In the genomic region with DNA sequence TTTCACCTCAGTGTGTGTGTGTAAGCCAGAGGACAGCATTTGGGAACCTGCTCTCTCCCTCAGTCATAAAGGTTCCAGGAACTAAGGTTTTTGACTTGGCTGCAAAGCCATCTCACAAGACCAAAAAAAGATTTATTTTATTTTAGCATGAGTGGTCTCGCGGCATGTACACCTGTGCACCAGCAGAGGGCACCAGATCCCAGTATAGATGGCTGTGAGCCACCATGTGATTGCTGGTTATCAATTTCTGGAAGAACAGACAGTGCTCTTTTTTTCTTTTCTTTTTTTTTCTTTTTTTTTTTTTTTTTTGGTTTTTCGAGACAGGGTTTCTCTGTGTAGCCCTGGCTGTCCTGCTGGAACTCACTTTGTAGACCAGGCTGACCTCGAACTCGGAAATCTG, we compare ENCODE assay signal across 7 mouse cellular contexts. TPM values are rescaled to one million over a fixed set of nuclear protein-coding genes. Genes with fewer than 3 reads are reported as not detected.
A peak's percentile ranks its signal among the peaks of the same experiment; 100 is the strongest.
DNase-seq lines count a peak whose midpoint lies in the region; ATAC-seq and TF ChIP-seq lines count a peak whose summit lies in the region.
"Not testable (repeated sequence)": the region's sequence is repeated elsewhere in the genome, so short reads cannot be mapped to it uniquely, and the experiment has no call there.

No protein-coding gene starts in this region.

- ATAC-seq in activated CD4-positive, CD25-positive, alpha-beta regulatory T cell, adult 4 months = peak; percentile 59

- H3K27me3 ChIP-seq in small intestine, adult 2 months (ENCODE audit: control insufficient read depth, insufficient read depth, low read length) = not testable (repeated sequence)

- not testable (repeated sequence) for H3K36me3 ChIP-seq in small intestine, adult 2 months (ENCODE audit: control insufficient read depth, insufficient read depth, low read length)

- TF ChIP-seq CTCF in left cerebral cortex, adult 2 months (IDR thresholded peaks at IDR 0.05) = peak; percentile 81
- peak; percentile 94; the same call in 1 of the 2 replicates for TF ChIP-seq CTCF in small intestine, adult 2 months (IDR thresholded peaks at IDR 0.05; ENCODE audit: extremely low read depth, insufficient read length, insufficient replicate concordance, low read depth, low read length)

- not testable (repeated sequence) for TF ChIP-seq POLR2A in small intestine, adult 2 months (IDR thresholded peaks at IDR 0.05; ENCODE audit: low read depth, low read length)

- 35% methylated on average over 5 of the region's 5 CpGs for WGBS in small intestine, adult 2 months

- H3K4me3 ChIP-seq in left cerebral cortex, adult 2 months; small intestine, adult 2 months (ENCODE audit: low read depth, low read length): not testable (repeated sequence)

- peak; percentile 82 to 84 for DNase-seq in cerebellum, postnatal 10 days
- DNase-seq in frontal cortex, postnatal 36 days (ENCODE audit: low spot score in 2 of 2) = peak; percentile 54 to 59
- peak; percentile 88 for DNase-seq in induced T-regulatory cell, adult 2 months (ENCODE audit: low read depth)
- DNase-seq in left cerebral cortex, adult 2 months (ENCODE audit: extremely low spot score in 1 of 2, low spot score in 2 of 2) = peak; percentile 49 to 55
- DNase-seq in mesoderm, embryonic 11.5 days (ENCODE audit: low read depth, low spot score) = peak; percentile 83

- not testable (repeated sequence) for H3K27ac ChIP-seq in left cerebral cortex, adult 2 months; small intestine, adult 2 months (ENCODE audit: insufficient read depth, low read depth, low read length)

- intact Hi-C loops in left cerebral cortex, adult 2 months (cut with DNase I) = loop anchor here (10.0 kb wide), 2 partner anchors 103 to 473 kb away; no protein-coding TSS in a partner anchor

- not testable (repeated sequence) for H3K4me1 ChIP-seq in small intestine, adult 2 months (ENCODE audit: control insufficient read depth, insufficient read depth, insufficient read length, low read length)

RNA-seq across cellular contexts. Expression of gene Psmd12, which starts 32.7 kb away (rescaled TPM):
- 100 to 1,000 TPM; 121 to 141 TPM for polyA plus RNA-seq in activated CD4-positive, CD25-positive, alpha-beta regulatory T cell, adult 4 months (2017; shearing (Covaris generic))
- total RNA-seq in left cerebral cortex, adult 2 months (2021) = 10 to 100 TPM; 67.1 to 72.9 TPM
- 2.7 and 3.6 TPM in 2 replicates for polyA plus RNA-seq in small intestine, adult 2 months (2012; rRNA removed)

RNA-seq across cellular contexts. Expression of gene Helz, which starts 35.8 kb away (rescaled TPM):
- polyA plus RNA-seq in activated CD4-positive, CD25-positive, alpha-beta regulatory T cell, adult 4 months (2017; shearing (Covaris generic)) = 10 to 100 TPM; 23.9 to 30.6 TPM
- 10 to 100 TPM; 52.2 to 53.3 TPM for total RNA-seq in left cerebral cortex, adult 2 months (2021)
- 6.4 and 19.5 TPM in 2 replicates for polyA plus RNA-seq in small intestine, adult 2 months (2012; rRNA removed)

RNA-seq across cellular contexts. Expression of gene Pitpnc1, which starts 41.5 kb away (rescaled TPM):
- polyA plus RNA-seq in activated CD4-positive, CD25-positive, alpha-beta regulatory T cell, adult 4 months (2017; shearing (Covaris generic)) = 100 to 1,000 TPM; 101 to 116 TPM
- 10 to 100 TPM; 54.5 to 55.2 TPM for total RNA-seq in left cerebral cortex, adult 2 months (2021)
- 0.84 and 1.5 TPM in 2 replicates for polyA plus RNA-seq in small intestine, adult 2 months (2012; rRNA removed)

Comparison
In these comparisons a context has a peak if more than half of its experiments do, and no peak if none do; other contexts are left out.
1. RNA of gene Psmd12, which starts 32.7 kb away (polyA plus RNA-seq): 121 to 141 TPM in activated CD4-positive, CD25-positive, alpha-beta regulatory T cell, adult 4 months; 2.7 to 3.6 TPM in small intestine, adult 2 months; every median in the first group is over 10 times any median in the second.
2. RNA of gene Pitpnc1, which starts 41.5 kb away (polyA plus RNA-seq): 101 to 116 TPM in activated CD4-positive, CD25-positive, alpha-beta regulatory T cell, adult 4 months; 0.84 to 1.5 TPM in small intestine, adult 2 months; every median in the first group is over 10 times any median in the second.
3. Peak in every context shown above with its lines, with median percentiles within 50 percentile points of each other: DNase-seq.